Mouse (Mus musculus) megakaryocyte, embryonic 14.5 days (primary cell): Measurements from ENCODE around the gene Nutm1. TPM values are rescaled to one million over a fixed set of nuclear protein-coding genes. Genes with fewer than 3 reads are reported as not detected.

ENCODE experiments used
- H3K27me3 ChIP-seq: replicated peaks from 2 replicates; pipeline ENCODE3; 2012; ENCODE audit warnings: inconsistent platforms
- H3K36me3 ChIP-seq: replicated peaks from 2 replicates; pipeline ENCODE3; 2012; ENCODE audit warnings: low read length, inconsistent platforms, mixed read lengths
- H3K4me1 ChIP-seq: 2 replicates; pipeline ENCODE4 v1.6.1; 2012; ENCODE audit warnings: inconsistent platforms
- H3K4me3 ChIP-seq: replicated peaks from 2 replicates; pipeline ENCODE3; 2012; ENCODE audit warnings: moderate library complexity, mild to moderate bottlenecking, inconsistent platforms
- H3K9me3 ChIP-seq: 2 replicates; pipeline ENCODE4 v1.6.1; 2012; ENCODE audit warnings: inconsistent platforms
- FLI1 ChIP-seq: IDR thresholded peaks from 2 replicates; pipeline ENCODE4 v1.6.1; 2012; ENCODE audit warnings: low read length, inconsistent platforms, mixed read lengths
- GATA1 ChIP-seq: IDR thresholded peaks from 3 replicates; pipeline ENCODE4 v1.6.1; 2012; ENCODE audit warnings: mixed read lengths, low read length, inconsistent platforms, borderline replicate concordance
- polyA plus RNA-seq: library from polyadenylated mRNA; stranded (reverse); fragments of >175 nt; gene quantifications from 2 replicates; pipeline ENCODE4 v1.2.3, GENCODE M21; 2012; ENCODE audit warnings: low replicate concordance; ENCODE audit not compliant: insufficient read depth

Gene Nutm1
- polyA plus RNA-seq, 1 experiment: not detected

DNA sequence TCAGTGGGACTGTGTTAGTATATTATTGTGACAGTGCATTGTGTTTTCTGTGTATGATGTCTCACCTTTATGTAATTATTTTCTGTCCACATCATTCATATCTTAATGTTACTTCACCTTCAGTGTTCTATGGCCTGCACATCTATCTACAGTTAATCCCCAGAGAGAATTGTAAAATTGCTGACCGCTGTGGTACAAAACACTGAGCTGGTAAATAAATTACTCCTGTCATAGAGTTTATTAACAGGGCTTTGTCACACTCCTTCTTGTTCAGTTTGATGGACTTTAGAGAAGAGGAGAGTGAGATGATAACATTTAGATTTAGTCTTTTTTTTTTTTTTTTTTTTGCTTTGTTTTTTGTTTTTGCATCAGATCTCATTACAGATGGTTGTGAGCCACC, 23.8 kb upstream of the Nutm1 start:
- H3K4me3 ChIP-seq: no peak overlapping the region

GRCm38 (mm10) chr2:112276870-112277269, 17.8 kb upstream of the Nutm1 start:
- Histone ChIP-seq H3K9me3 (no peaks in the 10 kb centered on the region), H3K27me3 (no peaks in the 10 kb centered on the region), H3K36me3 (peaks cover 19% of the 10 kb centered on the region), H3K4me1 (peaks cover 12% of the 10 kb centered on the region; the same call in 1 of the 2 replicates), H3K4me3 (no peak overlapping the region)
- TF ChIP-seq FLI1 (no peak), GATA1 (no peak)

More for the DNA sequence above, 23.8 kb upstream of the Nutm1 start:
- TF ChIP-seq FLI1 (no peak), GATA1 (no peak)
- Histone ChIP-seq H3K4me1 (peaks cover 36% of the 10 kb centered on the region), H3K36me3 (no peaks in the 10 kb centered on the region), H3K27me3 (no peaks in the 10 kb centered on the region), H3K9me3 (no peaks in the 10 kb centered on the region)

- H3K27me3 ChIP-seq: no peaks in the 10 kb centered on the region
- no peak overlapping the region for H3K4me3 ChIP-seq
- H3K36me3 ChIP-seq: peaks cover 32% of the 10 kb centered on the region
- H3K4me1 ChIP-seq: peaks cover 37% of the 10 kb centered on the region
- no peak for TF ChIP-seq FLI1
- no peak for TF ChIP-seq GATA1
- no peaks in the 10 kb centered on the region for H3K9me3 ChIP-seq
These were observed 14.4 kb upstream of the Nutm1 start for GRCm38 (mm10) chr2:112273474-112273873.

GRCm38 (mm10) chr2:112272909-112273308, 13.8 kb upstream of the Nutm1 start:
- no peaks in the 10 kb centered on the region for H3K9me3 ChIP-seq
- no peak overlapping the region for H3K4me3 ChIP-seq
- H3K27me3 ChIP-seq: no peaks in the 10 kb centered on the region
- H3K36me3 ChIP-seq: peaks cover 32% of the 10 kb centered on the region
- TF ChIP-seq GATA1 (no peak), FLI1 (no peak)
- peaks cover 40% of the 10 kb centered on the region for H3K4me1 ChIP-seq

- TF ChIP-seq FLI1: no peak
- no peak for TF ChIP-seq GATA1
- Histone ChIP-seq H3K27me3 (no peaks in the 10 kb centered on the region), H3K4me3 (peak overlapping the region; percentile 72), H3K36me3 (peaks cover 28% of the 10 kb centered on the region), H3K9me3 (no peaks in the 10 kb centered on the region), H3K4me1 (peaks cover 44% of the 10 kb centered on the region)
These were observed 10.9 kb upstream of the Nutm1 start for GRCm38 (mm10) chr2:112270011-112270410.

DNA sequence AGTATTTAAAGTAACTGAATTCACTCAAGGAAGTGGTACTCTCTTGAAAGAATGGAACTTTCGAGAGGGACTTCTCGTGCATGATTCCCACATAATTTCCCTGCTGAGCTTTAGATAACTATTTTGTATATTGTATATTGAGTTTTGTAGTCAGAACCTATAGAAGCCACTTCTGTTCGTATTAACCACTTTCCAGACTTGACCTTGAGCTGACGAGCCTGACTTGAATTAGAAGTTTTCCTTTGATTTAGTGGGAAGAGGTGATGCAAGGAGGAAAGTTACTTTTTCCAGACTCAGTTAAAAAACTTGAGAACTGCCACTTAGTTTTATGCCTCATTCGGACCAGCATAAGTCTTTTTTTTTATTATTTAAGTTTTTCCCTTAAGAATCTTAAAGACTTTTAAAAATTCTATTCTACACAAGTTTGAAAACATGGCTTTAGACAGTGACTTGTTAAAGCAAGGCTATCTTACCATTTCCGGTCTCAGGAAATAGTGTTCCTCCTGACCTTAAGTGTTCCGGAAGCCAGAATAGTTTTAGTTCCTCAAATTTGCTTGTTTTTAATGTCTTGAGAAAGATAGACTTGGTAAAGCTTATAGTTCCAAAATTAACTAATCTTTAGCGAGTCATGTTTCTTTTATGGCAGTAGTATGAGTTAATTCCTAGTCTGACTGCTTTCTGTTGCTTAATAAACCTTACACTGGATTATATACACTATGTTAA, 8.6 kb upstream of the Nutm1 start:
- Histone ChIP-seq H3K27me3 (no peaks in the 10 kb centered on the region), H3K4me3 (peak overlapping the region; percentile 99), H3K9me3 (no peaks in the 10 kb centered on the region), H3K4me1 (peaks cover 63% of the 10 kb centered on the region), H3K36me3 (peaks cover 16% of the 10 kb centered on the region)
- peak; percentile 58; the same call in 1 of the 2 replicates for TF ChIP-seq FLI1
- TF ChIP-seq GATA1: no peak

DNA sequence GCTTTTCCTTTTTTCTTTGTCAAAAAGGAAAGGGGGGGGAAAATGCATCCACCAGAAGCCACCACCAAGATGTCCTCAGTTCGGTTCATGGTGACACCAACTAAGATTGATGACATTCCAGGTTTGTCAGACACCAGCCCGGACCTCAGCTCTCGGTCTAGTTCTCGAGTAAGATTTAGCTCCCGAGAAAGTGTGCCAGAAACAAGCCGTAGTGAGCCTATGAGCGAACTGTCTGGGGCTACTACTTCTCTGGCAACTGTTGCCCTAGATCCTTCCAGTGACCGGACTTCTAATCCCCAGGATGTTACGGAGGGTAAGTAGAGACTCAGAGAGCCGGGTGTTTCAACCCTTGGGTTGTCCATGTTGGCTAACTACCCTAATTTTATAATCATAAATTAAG, 7.7 kb upstream of the Nutm1 start:
- peaks cover 12% of the 10 kb centered on the region for H3K36me3 ChIP-seq
- H3K9me3 ChIP-seq: no peaks in the 10 kb centered on the region
- H3K27me3 ChIP-seq: no peaks in the 10 kb centered on the region
- TF ChIP-seq GATA1 (no peak), FLI1 (no peak)
- peaks cover 65% of the 10 kb centered on the region for H3K4me1 ChIP-seq
- H3K4me3 ChIP-seq: peak overlapping the region; percentile 99

DNA sequence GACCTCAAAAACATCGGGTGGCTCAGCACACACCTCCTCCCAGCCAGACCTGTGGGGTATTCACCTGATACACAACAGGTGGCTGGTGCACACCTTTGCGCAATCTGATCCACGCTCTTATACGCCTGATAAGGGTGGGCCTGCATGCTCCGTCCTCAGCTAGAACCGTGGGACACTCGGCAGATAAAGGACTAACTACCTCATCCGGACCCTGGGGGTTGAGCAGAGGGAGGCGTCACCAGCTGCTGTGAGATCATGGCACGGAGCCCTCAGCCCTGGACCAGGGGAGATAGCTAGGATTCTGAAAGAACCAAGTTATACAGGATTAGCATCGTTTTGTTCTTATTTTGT, 7.1 kb upstream of the Nutm1 start, which contains the start of gene Gm21985:
TSS of gene Gm21985 (plus strand) at position 73 of the 351 bp plus-strand sequence.
- no peak for TF ChIP-seq FLI1
- no peak for TF ChIP-seq GATA1
- Histone ChIP-seq H3K27me3 (no peaks in the 10 kb centered on the region), H3K9me3 (no peaks in the 10 kb centered on the region), H3K4me1 (peaks cover 60% of the 10 kb centered on the region), H3K36me3 (peaks cover 6% of the 10 kb centered on the region), H3K4me3 (peak within 1 kb of the TSS; percentile 99)

GRCm38 (mm10) chr2:112265448-112266241, 6.6 kb upstream of the Nutm1 start, which contains the start of gene Slc12a6:
Slc12a6 (plus strand) TSS chr2:112265825.
- Histone ChIP-seq H3K36me3 (peaks cover 4% of the 10 kb centered on the region), H3K9me3 (no peaks in the 10 kb centered on the region), H3K4me3 (peak within 1 kb of the TSS; percentile 99), H3K27me3 (no peaks in the 10 kb centered on the region), H3K4me1 (peaks cover 58% of the 10 kb centered on the region)
- TF ChIP-seq FLI1: no peak
- no peak for TF ChIP-seq GATA1

DNA sequence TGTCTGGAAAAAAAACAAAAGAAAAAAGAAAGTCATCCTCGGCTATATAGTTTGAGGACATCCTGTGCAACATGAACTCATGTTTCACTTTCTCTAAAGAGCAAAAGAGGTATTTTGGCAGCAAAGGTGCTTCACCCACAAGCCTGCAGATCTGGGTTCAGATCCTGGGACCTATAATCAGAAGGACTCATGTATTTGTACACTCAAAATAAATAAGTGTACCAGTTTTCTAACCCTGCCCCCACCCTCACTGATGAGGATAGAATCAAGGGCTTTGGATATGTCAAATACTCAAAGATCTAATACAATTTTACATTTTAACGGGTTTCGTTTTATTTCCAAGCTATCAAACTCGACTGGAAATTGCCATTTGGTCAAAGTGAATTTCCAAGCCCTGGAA, 5.3 kb upstream of the Nutm1 start:
- Histone ChIP-seq H3K4me3 (no peak overlapping the region), H3K4me1 (peaks cover 49% of the 10 kb centered on the region), H3K9me3 (no peaks in the 10 kb centered on the region), H3K27me3 (no peaks in the 10 kb centered on the region), H3K36me3 (no peaks in the 10 kb centered on the region)
- TF ChIP-seq FLI1 (no peak), GATA1 (no peak)
